Mouse (Mus musculus) neural tube, embryonic 12.5 days (tissue): ENCODE measurements around the gene Mapk7. TPM values are rescaled to one million over a fixed set of nuclear protein-coding genes. Genes with fewer than 3 reads are reported as not detected.

Source experiments
- ATAC-seq: fragments of 200-750 bp; cut with Nextera tagmentation; 2 replicates; pipeline ENCODE4 v1.8.0; 2017; ENCODE audit warnings: low read depth, mild to moderate bottlenecking, moderate TSS enrichment, moderate library complexity; ENCODE audit not compliant: low FRiP score
- H3K27ac ChIP-seq: fragments of 300-500 bp; sonication (generic); 2 replicates; pipeline ENCODE4 v1.5.1; 2016
- H3K27me3 ChIP-seq: fragments of 300-500 bp; sonication (generic); replicated peaks from 2 replicates; pipeline ENCODE4 v1.6.1; 2016; ENCODE audit warnings: mild to moderate bottlenecking
- H3K36me3 ChIP-seq: fragments of 300-500 bp; sonication (generic); 2 replicates; pipeline ENCODE4 v1.6.1; 2016; ENCODE audit warnings: mild to moderate bottlenecking
- H3K4me1 ChIP-seq: fragments of 300-500 bp; sonication (generic); 2 replicates; pipeline ENCODE4 v1.6.1; 2016
- H3K4me2 ChIP-seq: fragments of 300-500 bp; sonication (generic); replicated peaks from 2 replicates; pipeline ENCODE4 v1.6.1; 2016; ENCODE audit warnings: mild to moderate bottlenecking
- H3K4me3 ChIP-seq: fragments of 300-500 bp; sonication (generic); 2 replicates; pipeline ENCODE4 v1.5.1; 2016
- H3K9ac ChIP-seq: fragments of 300-500 bp; sonication (generic); 2 replicates; pipeline ENCODE4 v1.6.1; 2016; ENCODE audit warnings: mild to moderate bottlenecking
- H3K9me3 ChIP-seq: fragments of 300-500 bp; sonication (generic); 2 replicates; pipeline ENCODE4 v1.6.1; 2016; ENCODE audit warnings: mild to moderate bottlenecking
- WGBS: fragments of 180-500 bp; shearing (Covaris S2); methylation state at CpG from one replicate; pipeline ENCODE4 v1.1.7; 2016; 5-methylcytosine and 5-hydroxymethylcytosine counted together
- polyA plus RNA-seq: library from polyadenylated mRNA; unstranded; fragments of >200 nt; fragmentation: Nextera tagmentation; extraction: Ambion mirVana; gene quantifications from 2 replicates; pipeline ENCODE4 v1.2.1, GENCODE M21; 2016

Mapk7 gene
- polyA plus RNA-seq, 1 experiment from 2014 or later: 93.7 TPM

DNA sequence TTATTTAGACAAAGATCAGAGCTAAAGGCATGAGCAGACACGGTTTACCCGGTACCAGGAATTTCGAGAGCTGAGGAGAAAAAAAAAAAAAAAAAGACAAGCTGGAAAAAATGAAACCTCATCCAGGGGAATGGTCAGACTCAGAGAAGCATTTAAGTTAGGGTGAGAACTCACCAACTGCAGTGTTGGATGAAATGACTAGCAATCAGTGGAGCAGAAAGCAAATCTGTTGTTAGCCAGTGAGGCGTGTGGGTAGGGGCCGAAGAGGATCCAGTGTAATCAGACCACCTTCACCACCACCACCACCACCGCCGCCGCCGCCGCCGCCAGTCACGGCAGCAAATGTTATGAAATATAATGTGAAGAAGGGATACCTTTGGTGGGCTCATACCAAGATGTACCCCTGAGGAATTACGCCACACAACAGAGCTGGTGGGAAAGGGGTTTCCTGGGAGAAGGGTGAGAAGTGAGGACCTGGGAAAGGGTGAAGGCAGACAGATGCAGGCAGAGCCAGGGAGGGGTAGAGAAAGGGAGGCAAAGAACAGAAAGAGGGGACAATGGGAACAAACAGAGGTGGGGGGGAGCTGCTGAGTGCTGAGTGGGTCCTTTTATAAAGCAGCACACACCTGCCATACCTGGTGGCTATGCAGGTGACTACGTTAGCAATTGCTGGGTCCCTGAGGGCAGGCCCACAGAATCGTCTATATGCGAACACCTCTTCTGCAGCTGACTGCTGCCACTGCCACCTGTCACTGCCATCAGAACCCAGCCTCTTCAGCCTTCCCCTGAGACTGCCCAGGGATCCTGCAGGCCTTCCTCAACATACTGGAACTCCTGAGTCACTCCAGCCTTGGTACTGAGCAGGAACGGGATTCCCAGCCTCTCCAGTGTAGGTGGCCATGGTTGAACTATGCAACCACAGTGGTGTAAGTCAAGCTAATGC lies 16.4 kb downstream of the Mapk7 start:
- Histone ChIP-seq H3K9me3 (no peaks in the 10 kb centered on the region), H3K9ac (no peak overlapping the region), H3K4me1 (peaks cover 5% of the 10 kb centered on the region; the same call in 1 of the 2 replicates), H3K4me2 (no peak overlapping the region), H3K36me3 (no peaks in the 10 kb centered on the region), H3K4me3 (no peak overlapping the region), H3K27ac (no peak overlapping the region), H3K27me3 (no peaks in the 10 kb centered on the region)
- 65% methylated on average over 17 of the region's 17 CpGs for WGBS
- ATAC-seq: no peak

GRCm38 (mm10) chr11:61476786-61477382 lies 17.3 kb downstream of the Mapk7 start:
- H3K4me2 ChIP-seq: peak overlapping the region; percentile 18; the same call in 1 of the 2 replicates
- 62% methylated on average over 12 of the region's 12 CpGs for WGBS
- no peaks in the 10 kb centered on the region for H3K9me3 ChIP-seq
- no peak for ATAC-seq
- no peaks in the 10 kb centered on the region for H3K27me3 ChIP-seq
- H3K4me3 ChIP-seq: no peak overlapping the region
- H3K4me1 ChIP-seq: peaks cover 5% of the 10 kb centered on the region; the same call in 1 of the 2 replicates
- no peaks in the 10 kb centered on the region for H3K36me3 ChIP-seq
- H3K9ac ChIP-seq: 0 out of 2 replicates have a peak overlapping the region, but pooled peaks have one; percentile 38
- H3K27ac ChIP-seq: no peak overlapping the region

DNA sequence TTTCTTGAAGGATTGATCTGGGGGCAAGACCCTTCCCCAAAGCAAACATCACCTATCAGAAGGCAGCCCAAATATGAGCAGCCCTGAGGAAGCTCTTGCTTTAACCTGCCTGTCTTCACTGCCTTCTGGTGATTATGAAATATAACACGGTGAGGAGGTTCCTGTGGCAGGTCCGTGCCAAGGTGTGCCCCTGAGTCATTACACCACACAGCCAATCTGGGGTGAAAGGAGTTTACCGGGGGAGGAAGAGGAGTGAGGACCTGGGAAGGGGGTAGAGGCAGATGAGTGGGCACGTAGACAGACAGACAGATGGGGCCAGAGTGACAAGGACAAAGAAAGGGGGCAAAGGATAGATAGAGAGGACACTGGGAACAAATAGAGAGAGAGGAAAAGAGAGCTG lies 20.6 kb downstream of the Mapk7 start:
- Histone ChIP-seq H3K4me3 (no peak overlapping the region), H3K9ac (no peak overlapping the region), H3K4me1 (no peaks in the 10 kb centered on the region; the same call in 1 of the 2 replicates), H3K4me2 (no peak overlapping the region), H3K9me3 (no peaks in the 10 kb centered on the region), H3K27ac (no peak overlapping the region), H3K36me3 (no peaks in the 10 kb centered on the region), H3K27me3 (no peaks in the 10 kb centered on the region)
- no peak for ATAC-seq
- 76% methylated on average over 4 of the region's 4 CpGs for WGBS

- no peak overlapping the region for H3K4me3 ChIP-seq
- no peaks in the 10 kb centered on the region for H3K27me3 ChIP-seq
- no peak overlapping the region for H3K4me2 ChIP-seq
- H3K9me3 ChIP-seq: no peaks in the 10 kb centered on the region
- H3K36me3 ChIP-seq: no peaks in the 10 kb centered on the region
- no peak for ATAC-seq
- no peak overlapping the region for H3K27ac ChIP-seq
- no peak overlapping the region for H3K9ac ChIP-seq
- no peaks in the 10 kb centered on the region for H3K4me1 ChIP-seq
Measured at GRCm38 (mm10) chr11:61470880-61471279, 23.3 kb downstream of the Mapk7 start.

- 78% methylated on average over 7 of the region's 7 CpGs for WGBS
- Histone ChIP-seq H3K4me2 (no peak overlapping the region), H3K36me3 (no peaks in the 10 kb centered on the region), H3K9ac (no peak overlapping the region), H3K27me3 (no peaks in the 10 kb centered on the region), H3K9me3 (no peaks in the 10 kb centered on the region), H3K27ac (no peak overlapping the region), H3K4me3 (no peak overlapping the region), H3K4me1 (no peaks in the 10 kb centered on the region)
- no peak for ATAC-seq
Measured at GRCm38 (mm10) chr11:61469317-61469917, 24.8 kb downstream of the Mapk7 start.

GRCm38 (mm10) chr11:61468534-61468933 lies 25.7 kb downstream of the Mapk7 start:
- Histone ChIP-seq H3K27ac (no peak overlapping the region), H3K36me3 (no peaks in the 10 kb centered on the region), H3K4me2 (no peak overlapping the region), H3K9me3 (no peaks in the 10 kb centered on the region), H3K9ac (no peak overlapping the region), H3K4me1 (no peaks in the 10 kb centered on the region), H3K4me3 (no peak overlapping the region), H3K27me3 (no peaks in the 10 kb centered on the region)
- ATAC-seq: no peak
- WGBS: 88% methylated on average over 4 of the region's 4 CpGs

DNA sequence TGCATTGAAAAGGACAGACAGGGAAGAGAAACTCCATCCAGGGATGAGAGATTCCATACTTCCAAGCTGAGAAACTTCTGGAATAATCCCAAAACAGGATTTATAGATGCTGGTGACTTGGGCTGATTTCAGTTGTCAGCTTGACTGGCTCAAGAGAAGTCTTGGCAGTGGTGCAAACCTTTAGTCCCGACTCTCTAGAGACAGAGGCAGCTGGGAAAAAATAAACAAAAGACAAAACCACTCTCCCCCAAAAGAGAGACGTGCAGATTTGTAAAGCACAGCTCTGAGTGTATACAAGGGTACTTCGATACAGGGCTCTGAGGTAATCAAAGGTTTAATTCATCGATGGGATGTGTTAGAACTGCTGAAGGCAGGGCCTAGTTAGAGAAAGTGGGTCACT lies 28.8 kb downstream of the Mapk7 start:
- 71% methylated on average over 4 of the region's 4 CpGs for WGBS
- no peak for ATAC-seq
- no peak overlapping the region for H3K4me3 ChIP-seq
- H3K36me3 ChIP-seq: no peaks in the 10 kb centered on the region
- H3K9me3 ChIP-seq: no peaks in the 10 kb centered on the region
- H3K27ac ChIP-seq: no peak overlapping the region
- no peaks in the 10 kb centered on the region for H3K4me1 ChIP-seq
- no peaks in the 10 kb centered on the region for H3K27me3 ChIP-seq
- no peak overlapping the region for H3K4me2 ChIP-seq
- no peak overlapping the region for H3K9ac ChIP-seq

- H3K9ac ChIP-seq: no peak overlapping the region
- 74% methylated on average over 2 of the region's 2 CpGs for WGBS
- H3K9me3 ChIP-seq: no peaks in the 10 kb centered on the region
- H3K4me2 ChIP-seq: no peak overlapping the region
- no peak overlapping the region for H3K27ac ChIP-seq
- ATAC-seq: no peak
- no peak overlapping the region for H3K4me3 ChIP-seq
- H3K36me3 ChIP-seq: no peaks in the 10 kb centered on the region
- no peaks in the 10 kb centered on the region for H3K4me1 ChIP-seq
- H3K27me3 ChIP-seq: no peaks in the 10 kb centered on the region
Measured at GRCm38 (mm10) chr11:61464071-61464470, 30.1 kb downstream of the Mapk7 start.

DNA sequence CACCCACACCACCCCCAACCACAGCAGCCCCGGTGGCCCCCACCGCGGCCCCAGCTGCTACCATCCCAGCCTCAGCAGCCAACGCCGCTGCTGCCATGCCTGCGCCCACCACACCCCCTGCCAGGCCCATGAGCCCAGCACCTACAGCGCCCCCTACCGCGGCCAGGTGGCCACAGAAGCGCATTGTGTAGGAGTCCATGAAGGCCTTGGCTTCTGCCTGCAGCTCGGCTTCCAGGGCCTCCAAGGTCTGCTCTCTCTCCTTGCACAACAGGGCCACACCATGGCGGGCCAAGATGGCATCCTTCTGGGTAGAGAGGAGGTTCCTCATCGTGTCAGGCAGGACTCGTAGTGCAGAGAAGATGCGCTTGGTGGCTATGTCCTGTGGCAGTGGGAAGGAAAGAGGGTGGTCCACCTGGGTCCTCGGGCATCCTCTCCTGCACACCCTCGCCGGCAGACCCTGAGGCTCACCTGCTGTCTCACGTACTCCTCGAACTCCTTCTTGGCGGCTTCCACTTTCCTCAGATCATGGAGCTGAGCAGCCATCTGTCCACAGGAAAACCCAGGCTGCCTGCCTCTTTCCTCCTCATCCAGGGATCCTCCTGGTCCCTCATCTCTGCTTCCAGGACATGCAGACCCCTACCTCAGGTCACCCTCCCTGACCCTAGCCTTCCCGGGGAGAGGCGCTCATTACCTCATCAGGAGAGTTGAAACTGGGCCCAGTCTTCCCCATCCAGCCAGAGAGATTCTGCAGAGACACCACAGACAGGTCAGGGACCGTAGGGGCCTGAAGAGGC lies 44.5 kb downstream of the Mapk7 start:
- no peak for ATAC-seq
- H3K27ac ChIP-seq: no peak overlapping the region
- WGBS: 77% methylated on average over 24 of the region's 24 CpGs

GRCm38 (mm10) chr11:61448599-61449225 lies 45.5 kb downstream of the Mapk7 start:
- WGBS: 87% methylated on average over 9 of the region's 9 CpGs
- Histone ChIP-seq H3K36me3 (no peaks in the 10 kb centered on the region), H3K4me1 (peaks cover 20% of the 10 kb centered on the region), H3K4me3 (no peak overlapping the region), H3K9ac (no peak overlapping the region; the same call in 1 of the 2 replicates), H3K9me3 (no peaks in the 10 kb centered on the region), H3K4me2 (no peak overlapping the region), H3K27ac (no peak overlapping the region), H3K27me3 (no peaks in the 10 kb centered on the region)
- no peak for ATAC-seq

More for the DNA sequence above, 44.5 kb downstream of the Mapk7 start:
- Histone ChIP-seq H3K27me3 (no peaks in the 10 kb centered on the region), H3K9me3 (no peaks in the 10 kb centered on the region), H3K9ac (no peak overlapping the region), H3K36me3 (no peaks in the 10 kb centered on the region), H3K4me1 (peaks cover 27% of the 10 kb centered on the region), H3K4me3 (no peak overlapping the region), H3K4me2 (no peak overlapping the region)

DNA sequence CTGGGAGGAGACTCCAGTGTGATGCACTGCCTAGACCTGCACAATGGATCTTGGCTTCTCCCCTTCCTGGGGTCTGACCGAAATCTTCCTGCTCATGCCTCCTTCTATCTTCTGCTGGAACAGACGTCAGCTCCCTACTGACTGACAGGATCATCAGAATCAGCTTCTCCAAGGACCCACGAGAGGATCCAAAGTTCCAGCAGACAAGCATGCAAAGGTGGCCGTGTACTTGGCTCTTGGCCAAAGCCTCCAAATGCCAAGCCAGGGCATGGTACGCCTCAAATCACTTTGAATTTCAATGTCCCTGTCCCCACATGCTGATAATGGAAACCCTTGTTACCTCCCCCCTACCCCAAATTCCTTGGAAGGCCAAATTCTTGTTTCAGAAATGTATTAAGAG lies 46.2 kb downstream of the Mapk7 start:
- H3K9ac ChIP-seq: no peak overlapping the region
- 71% methylated on average over 5 of the region's 5 CpGs for WGBS
- no peak for ATAC-seq
- no peaks in the 10 kb centered on the region for H3K27me3 ChIP-seq
- H3K9me3 ChIP-seq: no peaks in the 10 kb centered on the region
- H3K27ac ChIP-seq: no peak overlapping the region
- no peak overlapping the region for H3K4me3 ChIP-seq
- no peak overlapping the region for H3K4me2 ChIP-seq
- H3K4me1 ChIP-seq: peaks cover 14% of the 10 kb centered on the region
- H3K36me3 ChIP-seq: no peaks in the 10 kb centered on the region
